Mouse (Mus musculus): ENCODE measurements around the gene Cfap157. TPM values are rescaled to one million over a fixed set of nuclear protein-coding genes. Genes with fewer than 3 reads are reported as not detected.
A peak's percentile ranks its signal among the peaks of the same experiment; 100 is the strongest.

The Cfap157 gene
- polyA plus RNA-seq, 1 experiment from 2014 or later: 2.0 TPM

DNA sequence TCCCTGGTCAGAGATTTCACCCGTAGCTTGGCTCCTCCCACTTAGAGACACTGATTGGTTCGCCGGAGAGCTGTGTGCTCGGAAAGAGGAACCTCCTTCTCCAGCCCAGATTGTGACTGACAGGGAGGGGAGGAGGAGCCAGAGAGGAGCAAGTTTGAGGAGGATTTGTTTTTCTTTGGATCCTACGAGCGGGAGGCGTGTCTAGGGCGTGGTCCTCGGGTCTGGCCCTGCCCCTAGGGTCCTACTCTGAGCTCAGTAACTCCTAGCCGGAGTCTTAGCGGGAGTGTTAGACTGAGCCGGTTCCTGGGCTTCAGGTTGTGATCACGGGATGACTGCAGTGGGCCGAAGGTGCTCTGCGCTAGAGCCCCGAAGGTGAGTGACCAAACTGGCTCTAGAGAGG, 56.8 kb downstream of the Cfap157 start:
- under 1% methylated on average over 16 of the region's 16 CpGs for WGBS
- Histone ChIP-seq H3K27me3 (no peaks in the 10 kb centered on the region), H3K4me1 (replicated peaks) (peaks cover 12% of the 10 kb centered on the region), H3K27ac (0 out of 2 replicates have a peak overlapping the region, but pooled peaks have one; percentile 32), H3K4me3 (replicated peaks) (peak overlapping the region; percentile 33), H3K9me3 (no peaks in the 10 kb centered on the region), H3K4me2 (replicated peaks) (peak overlapping the region; percentile 56), H3K36me3 (no peaks in the 10 kb centered on the region), H3K9ac (replicated peaks) (peak overlapping the region; percentile 32; the same call in 1 of the 2 replicates)
- peak; percentile 94 for ATAC-seq

Other genes with a start within 250 kb of the Cfap157 start
- gene Fam102a, start 249.1 kb downstream of the Cfap157 start, polyA plus RNA-seq (2015; fragmentation: Nextera tagmentation; extraction: Ambion mirVana): 5.6 and 7.3 TPM in 2 replicates
- 133 and 147 TPM in 2 replicates for gene Dpm2, start 213.6 kb downstream of the Cfap157 start, polyA plus RNA-seq (2015; fragmentation: Nextera tagmentation; extraction: Ambion mirVana)
- 4.8 TPM in 2 replicates for gene Pip5kl1, start 209.6 kb downstream of the Cfap157 start, polyA plus RNA-seq (2015; fragmentation: Nextera tagmentation; extraction: Ambion mirVana)
- gene 9430097D07Rik, start 208.7 kb downstream of the Cfap157 start, polyA plus RNA-seq (2015; fragmentation: Nextera tagmentation; extraction: Ambion mirVana): 0.34 and 0.55 TPM in 2 replicates
- gene St6galnac4, start 197.3 kb downstream of the Cfap157 start, polyA plus RNA-seq (2015; fragmentation: Nextera tagmentation; extraction: Ambion mirVana): 15.2 and 16.3 TPM in 2 replicates
- 10.1 and 11.3 TPM in 2 replicates for gene St6galnac6, start 184.7 kb downstream of the Cfap157 start, polyA plus RNA-seq (2015; fragmentation: Nextera tagmentation; extraction: Ambion mirVana)
- 62.5 and 62.9 TPM in 2 replicates for gene Ak1, start 162.7 kb downstream of the Cfap157 start, polyA plus RNA-seq (2015; fragmentation: Nextera tagmentation; extraction: Ambion mirVana)
- gene Eng, start 137.8 kb downstream of the Cfap157 start, polyA plus RNA-seq (2015; fragmentation: Nextera tagmentation; extraction: Ambion mirVana): 22.0 and 24.8 TPM in 2 replicates
- gene Fpgs, start 80.3 kb downstream of the Cfap157 start, polyA plus RNA-seq (2015; fragmentation: Nextera tagmentation; extraction: Ambion mirVana): 16.5 and 16.6 TPM in 2 replicates
- 78.5 and 84.5 TPM in 2 replicates for gene Cdk9, start 71.4 kb downstream of the Cfap157 start, polyA plus RNA-seq (2015; fragmentation: Nextera tagmentation; extraction: Ambion mirVana)
- 37.8 and 40.7 TPM in 2 replicates for gene Sh2d3c, start 63.4 kb downstream of the Cfap157 start, polyA plus RNA-seq (2015; fragmentation: Nextera tagmentation; extraction: Ambion mirVana)
- 3.9 TPM in 2 replicates for gene 6330409D20Rik, start 43.4 kb downstream of the Cfap157 start, polyA plus RNA-seq (2015; fragmentation: Nextera tagmentation; extraction: Ambion mirVana)
- 48.0 and 52.6 TPM in 2 replicates for gene Tor2a, start 27.2 kb downstream of the Cfap157 start, polyA plus RNA-seq (2015; fragmentation: Nextera tagmentation; extraction: Ambion mirVana)
- gene Ttc16, start 8.8 kb downstream of the Cfap157 start, polyA plus RNA-seq (2015; fragmentation: Nextera tagmentation; extraction: Ambion mirVana): 0.35 and 0.52 TPM in 2 replicates
- 4.1 and 4.2 TPM in 2 replicates for gene Ptrh1, start 8.6 kb downstream of the Cfap157 start, polyA plus RNA-seq (2015; fragmentation: Nextera tagmentation; extraction: Ambion mirVana)
- 165 and 168 TPM in 2 replicates for gene Stxbp1, start 62.8 kb upstream of the Cfap157 start, polyA plus RNA-seq (2015; fragmentation: Nextera tagmentation; extraction: Ambion mirVana)
- gene Fam129b, start 91.7 kb upstream of the Cfap157 start, polyA plus RNA-seq (2015; fragmentation: Nextera tagmentation; extraction: Ambion mirVana): 20.9 and 27.5 TPM in 2 replicates
- gene Rpl12, start 177.1 kb upstream of the Cfap157 start, polyA plus RNA-seq (2015; fragmentation: Nextera tagmentation; extraction: Ambion mirVana): 88.9 and 96.0 TPM in 2 replicates
- gene Lrsam1, start 177.2 kb upstream of the Cfap157 start, polyA plus RNA-seq (2015; fragmentation: Nextera tagmentation; extraction: Ambion mirVana): 18.1 and 21.1 TPM in 2 replicates
- gene Slc2a8, start 197.7 kb upstream of the Cfap157 start, polyA plus RNA-seq (2015; fragmentation: Nextera tagmentation; extraction: Ambion mirVana): 19.2 and 20.6 TPM in 2 replicates

Data from midbrain, embryonic 13.5 days (tissue).